In the genomic region with DNA sequence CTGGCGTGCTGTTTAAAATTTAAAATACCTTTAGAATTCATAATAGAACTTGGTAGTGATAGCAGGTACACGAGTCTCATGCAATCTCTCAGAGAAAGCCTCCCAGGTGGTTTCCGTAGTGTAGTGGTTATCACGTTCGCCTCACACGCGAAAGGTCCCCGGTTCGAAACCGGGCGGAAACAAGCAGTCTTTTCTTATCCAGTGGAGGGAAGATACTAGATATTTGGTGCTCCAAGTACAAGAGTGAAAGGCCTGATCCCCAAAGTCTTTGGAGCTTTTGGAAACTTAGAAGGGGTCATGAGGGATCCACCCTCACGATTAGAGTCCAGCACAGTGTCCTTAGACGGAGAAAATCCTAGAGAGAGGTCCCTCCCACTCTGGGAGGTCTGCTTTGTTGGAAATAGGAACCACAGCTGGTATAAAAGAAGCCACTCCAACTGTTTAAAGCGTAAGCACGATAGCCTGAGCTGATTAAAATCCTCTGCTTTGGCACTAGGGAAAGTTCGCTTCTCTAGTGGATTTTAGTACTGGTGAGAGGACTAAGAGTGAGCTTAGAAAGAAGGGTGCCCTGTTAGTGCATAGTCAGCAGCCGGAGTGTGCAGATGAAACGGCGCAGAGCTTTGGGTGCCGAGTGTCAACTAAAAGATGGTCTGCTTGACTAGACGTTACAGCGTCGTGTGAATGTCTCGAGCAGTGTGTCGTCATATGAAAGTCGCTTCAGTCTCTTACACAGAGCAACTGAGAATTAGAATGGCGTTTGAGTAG, we compare ENCODE assay signal across 8 mouse cellular contexts. TPM values are rescaled to one million over a fixed set of nuclear protein-coding genes. Genes with fewer than 3 reads are reported as not detected.
DNase-seq lines count a peak whose midpoint lies in the region; ATAC-seq and TF ChIP-seq lines count a peak whose summit lies in the region.

No protein-coding gene starts in this region.

- 2% methylated on average over 27 of the region's 27 CpGs for WGBS in heart, embryonic 12.5 days
- WGBS in liver, embryonic 16.5 days (ENCODE audit: insufficient replicate concordance), result 2% methylated on average over 27 of the region's 27 CpGs

- H3K4me1 ChIP-seq in heart, embryonic 12.5 days (replicated peaks), result peaks cover 20% of the 10 kb centered on the region
- peaks cover 0 to 36% of the 10 kb centered on the region in 2 experiments; a peak in 2 of 4 replicates for H3K4me1 ChIP-seq in CH12.LX (ENCODE audit: control insufficient read depth in 1 of 2, insufficient read depth in 2 of 2)
- H3K4me1 ChIP-seq in liver, embryonic 16.5 days (ENCODE audit: control insufficient read depth, low read depth, low read length), result peaks cover 4% of the 10 kb centered on the region

- peaks cover 74% of the 10 kb centered on the region for H3K27me3 ChIP-seq in heart, embryonic 12.5 days (replicated peaks)
- peaks cover 47% of the 10 kb centered on the region for H3K27me3 ChIP-seq in CH12.LX (replicated peaks)
- H3K27me3 ChIP-seq in liver, embryonic 16.5 days (ENCODE audit: control insufficient read depth, insufficient read depth, low read depth, low read length), result peaks cover 86% of the 10 kb centered on the region

- no peaks in the 10 kb centered on the region for H3K9me3 ChIP-seq in heart, embryonic 12.5 days (replicated peaks)
- no peaks in the 10 kb centered on the region for H3K9me3 ChIP-seq in CH12.LX (replicated peaks; ENCODE audit: low read length)
- no peaks in the 10 kb centered on the region for H3K9me3 ChIP-seq in liver, embryonic 16.5 days (replicated peaks; ENCODE audit: control insufficient read depth, low read length)

- no peak for TF ChIP-seq RAD21 in CH12.LX (IDR thresholded peaks at IDR 0.05; ENCODE audit: low read depth, low read length)

- no peak for TF ChIP-seq CTCF in CH12.LX (conservative IDR thresholded peaks at IDR 0.05 in 1 of 2, IDR thresholded peaks at IDR 0.05 in 1 of 2; ENCODE audit: low read depth in 2 of 2, low read length in 2 of 2)

- DNase-seq in heart, adult 9 months (ENCODE audit: low spot score in 2 of 2), result no peak
- DNase-seq in CH12.LX (ENCODE audit: extremely low read depth), result peak; percentile 89
- DNase-seq in embryo, embryonic 10 days (ENCODE audit: low spot score), result peak; percentile 78
- no peak for DNase-seq in gastrocnemius, postnatal 10 days
- DNase-seq in kidney, postnatal 25 days, result no peak
- DNase-seq in urinary bladder, adult 2 months (ENCODE audit: low spot score), result no peak

- ATAC-seq in heart, embryonic 12.5 days (ENCODE audit: insufficient number of reproducible peaks, low FRiP score), result 0 out of 2 replicates have a peak, but pooled peaks have one; percentile 11
- peak; percentile 47 for ATAC-seq in liver, embryonic 16.5 days (ENCODE audit: low read depth)

- in situ Hi-C loops in CH12.LX (cut with MboI; ENCODE audit: low pct_ligation_motif_present, low pct_unique_long_range_greater_than_20kb, low sequenced_read_pairs), result loop anchor here (10.0 kb wide), 2 partner anchors 48 to 82 kb away; no protein-coding TSS in a partner anchor

- TF ChIP-seq EP300 in CH12.LX (IDR thresholded peaks at IDR 0.05; ENCODE audit: low read length), result no peak

- peak overlapping the region; percentile 56 for H3K4me3 ChIP-seq in heart, embryonic 12.5 days
- H3K4me3 ChIP-seq in CH12.LX (replicated peaks in 1 of 3; ENCODE audit: low read depth in 2 of 3, low read length in 2 of 3, poor library complexity in 1 of 3), result peak overlapping the region; percentile 55 to 59 (median 57)
- H3K4me3 ChIP-seq in liver, embryonic 16.5 days (ENCODE audit: low read depth, low read length), result peak overlapping the region; percentile 7; the same call in 1 of the 2 replicates

- no peak for TF ChIP-seq POLR2A in CH12.LX (IDR thresholded peaks at IDR 0.05; ENCODE audit: low read depth, low read length)

- H3K4me2 ChIP-seq in heart, embryonic 12.5 days, result peak overlapping the region; percentile 87
- H3K4me2 ChIP-seq in CH12.LX (ENCODE audit: insufficient read depth, low read depth, poor library complexity, severe bottlenecking), result peak overlapping the region; percentile 90
- peak overlapping the region; percentile 56 for H3K4me2 ChIP-seq in liver, embryonic 16.5 days (ENCODE audit: low read depth, low read length)

- H3K9ac ChIP-seq in heart, embryonic 12.5 days, result no peak overlapping the region
- peak overlapping the region; percentile 55; the same call in 1 of the 2 replicates for H3K9ac ChIP-seq in CH12.LX (ENCODE audit: insufficient read depth, low read depth)
- H3K9ac ChIP-seq in liver, embryonic 16.5 days (ENCODE audit: low read depth, low read length), result no peak overlapping the region

- no peaks in the 10 kb centered on the region for H3K36me3 ChIP-seq in heart, embryonic 12.5 days
- no peaks in the 10 kb centered on the region for H3K36me3 ChIP-seq in CH12.LX (replicated peaks in 1 of 2; ENCODE audit: control insufficient read depth in 1 of 2, insufficient read depth in 1 of 2, low read length in 1 of 2)
- no peaks in the 10 kb centered on the region for H3K36me3 ChIP-seq in liver, embryonic 16.5 days (ENCODE audit: control insufficient read depth, insufficient read depth)

- no peak overlapping the region for H3K27ac ChIP-seq in heart, embryonic 12.5 days (ENCODE audit: poor library complexity, severe bottlenecking)
- H3K27ac ChIP-seq in CH12.LX (ENCODE audit: insufficient read depth, low read depth), result peak overlapping the region; percentile 47
- H3K27ac ChIP-seq in liver, embryonic 16.5 days (ENCODE audit: low read length), result no peak overlapping the region

- dilution Hi-C loops in CH12.LX (cut with MboI; ENCODE audit: extremely low pct_ligation_motif_present, extremely low pct_unique_long_range_greater_than_20kb, low sequenced_read_pairs), result no loop called here

- H3K79me2 ChIP-seq in CH12.LX (replicated peaks; ENCODE audit: control insufficient read depth, extremely low read depth, insufficient read depth, poor library complexity, severe bottlenecking), result no peaks in the 10 kb centered on the region

TF ChIP-seq in CH12.LX, 34 proteins besides CTCF, POLR2A, EP300 and RAD21 (continues in another document):
- TF ChIP-seq USF1 (IDR thresholded peaks at IDR 0.05; ENCODE audit: low read depth, low read length) (no peak), MXI1 (IDR thresholded peaks at IDR 0.05; ENCODE audit: low read depth, low read length) (no peak), HCFC1 (IDR thresholded peaks at IDR 0.05; ENCODE audit: low read depth, low read length) (no peak), SIN3A (IDR thresholded peaks at IDR 0.05; ENCODE audit: low read length) (0 out of 2 replicates have a peak, but pooled peaks have one; percentile 44), POLR2AphosphoS2 (IDR thresholded peaks at IDR 0.05; ENCODE audit: low read depth, low read length) (no peak), NRF1 (IDR thresholded peaks at IDR 0.05; ENCODE audit: low read depth, low read length) (peak; percentile 47; the same call in 1 of the 2 replicates), MEF2A (IDR thresholded peaks at IDR 0.05; ENCODE audit: borderline replicate concordance, low read depth, low read length) (no peak), TBP (conservative IDR thresholded peaks at IDR 0.05; ENCODE audit: low read depth, low read length) (peak; percentile 99), TCF12 (IDR thresholded peaks at IDR 0.05; ENCODE audit: low read depth, low read length) (no peak), RCOR1 (conservative IDR thresholded peaks at IDR 0.05; ENCODE audit: low read depth, low read length) (no peak), ETS1 (conservative IDR thresholded peaks at IDR 0.05; ENCODE audit: low read depth, low read length) (no peak; the same call in 1 of the 2 replicates), GABPA (IDR thresholded peaks at IDR 0.05; ENCODE audit: insufficient replicate concordance, low read depth, low read length) (no peak), JUN (IDR thresholded peaks at IDR 0.05; ENCODE audit: insufficient read depth, low read depth, low read length) (no peak), JUND (conservative IDR thresholded peaks at IDR 0.05; ENCODE audit: low read depth, low read length) (no peak; the same call in 1 of the 2 replicates), ZKSCAN1 (IDR thresholded peaks at IDR 0.05; ENCODE audit: borderline replicate concordance, low read depth, low read length) (no peak), ZNF384 (IDR thresholded peaks at IDR 0.05; ENCODE audit: low read depth, low read length) (no peak), IRF4 (IDR thresholded peaks at IDR 0.05; ENCODE audit: low read depth, low read length) (peak; percentile 38; the same call in 1 of the 2 replicates), MAFK (IDR thresholded peaks at IDR 0.05; ENCODE audit: insufficient replicate concordance, low read length) (peak; percentile 93), MAZ (IDR thresholded peaks at IDR 0.05; ENCODE audit: low read depth, low read length) (no peak), KAT2A (IDR thresholded peaks at IDR 0.05; ENCODE audit: insufficient replicate concordance, low read length) (0 out of 2 replicates have a peak, but pooled peaks have one; percentile 36), ELF1 (IDR thresholded peaks at IDR 0.05; ENCODE audit: low read depth, low read length) (peak; percentile 94), PAX5 (IDR thresholded peaks at IDR 0.05; ENCODE audit: low read length) (no peak), ZMIZ1 (IDR thresholded peaks at IDR 0.05; ENCODE audit: low read depth, low read length) (no peak), MYC (IDR thresholded peaks at IDR 0.05; ENCODE audit: low read depth, low read length) (no peak), BHLHE40 (IDR thresholded peaks at IDR 0.05; ENCODE audit: low read depth, low read length) (peak; percentile 59; the same call in 1 of the 2 replicates), SMC3 (IDR thresholded peaks at IDR 0.05; ENCODE audit: low read depth, low read length) (no peak), E2F4 (IDR thresholded peaks at IDR 0.05; ENCODE audit: insufficient replicate concordance, low read depth, low read length) (no peak), NELFE (IDR thresholded peaks at IDR 0.05; ENCODE audit: low read depth, low read length) (no peak), USF2 (conservative IDR thresholded peaks at IDR 0.05; ENCODE audit: low read depth, low read length) (no peak), CHD2 (IDR thresholded peaks at IDR 0.05; ENCODE audit: low read length) (no peak), ZC3H11A (IDR thresholded peaks at IDR 0.05; ENCODE audit: low read depth, low read length) (no peak)

RNA-seq across cellular contexts. Expression of gene Fcgr1, which starts 39.0 kb away (rescaled TPM):
- 0.71 and 0.82 TPM in 2 replicates for polyA plus RNA-seq in heart, embryonic 12.5 days (2016; fragmentation: Nextera tagmentation; extraction: Ambion mirVana)
- 0.04 TPM in 1 of 2 replicates, not detected in the other for total RNA-seq in CH12.LX (2012; rRNA removed)
- 0.18 TPM in 1 of 2 replicates, not detected in the other for total RNA-seq in CH12.LX (2014; rRNA removed)
- polyA plus RNA-seq in CH12.LX (2012; ENCODE audit: insufficient read length, low read depth), result 0.27 TPM in 1 of 2 replicates, not detected in the other
- 3.8 and 4.5 TPM in 2 replicates for polyA plus RNA-seq in liver, embryonic 16.5 days (2015; fragmentation: Nextera tagmentation; extraction: Ambion mirVana)
- 1 to 10 TPM in 1 of 2 experiments, under 1 TPM in 1; 0.56 to 1.2 TPM for total RNA-seq in gastrocnemius, postnatal 10 days (2021)
- polyA plus RNA-seq in urinary bladder, adult 2 months (2012; rRNA removed), result 4.9 and 5.6 TPM in 2 replicates

Comparison
In these comparisons a context has a peak if more than half of its experiments do, and no peak if none do; other contexts are left out.
1. H3K4me3 ChIP-seq: peak in every context shown above with its lines; median percentile 57 in CH12.LX; 56 in heart, embryonic 12.5 days; 7 in liver, embryonic 16.5 days.
2. DNase-seq: peak in CH12.LX (single experiment) and embryo, embryonic 10 days (single experiment); none in heart, adult 9 months (0 of 2), gastrocnemius, postnatal 10 days (single experiment), kidney, postnatal 25 days (0 of 2) and urinary bladder, adult 2 months (single experiment).
3. Peak in every context shown above with its lines, with median percentiles within 50 percentile points of each other: H3K4me2 ChIP-seq.